Mouse (Mus musculus) retina, postnatal 1 day (tissue): ENCODE measurements around the gene Ccer2.

Experiments
- DNase-seq: peaks from one replicate; pipeline ENCODE4 v3.0.0-alpha.2; 2012

The Ccer2 gene

GRCm38 (mm10) chr7:28792391-28793185, 36.6 kb downstream of the Ccer2 start:
- no peak for DNase-seq

- DNase-seq = peak; percentile 31
Measured at GRCm38 (mm10) chr7:28793834-28794233, 37.9 kb downstream of the Ccer2 start.

- DNase-seq = no peak
Measured at GRCm38 (mm10) chr7:28794496-28794895, 38.5 kb downstream of the Ccer2 start.

- DNase-seq = no peak
Measured at GRCm38 (mm10) chr7:28795832-28796231, 39.9 kb downstream of the Ccer2 start.

- DNase-seq = peak; percentile 84
Measured at GRCm38 (mm10) chr7:28796562-28796975, 40.6 kb downstream of the Ccer2 start.

- DNase-seq = no peak
Measured at GRCm38 (mm10) chr7:28799994-28800393, 44.0 kb downstream of the Ccer2 start.

GRCm38 (mm10) chr7:28801451-28801850, 45.5 kb downstream of the Ccer2 start:
- DNase-seq = peak; percentile 66

GRCm38 (mm10) chr7:28801901-28802670, 46.1 kb downstream of the Ccer2 start:
- peak; percentile 48 for DNase-seq

GRCm38 (mm10) chr7:28802846-28803588, 47.0 kb downstream of the Ccer2 start:
- peak; percentile 83 for DNase-seq

GRCm38 (mm10) chr7:28803756-28804155, 47.8 kb downstream of the Ccer2 start:
- DNase-seq = no peak

- peak; percentile 62 for DNase-seq
Measured at GRCm38 (mm10) chr7:28806869-28807268, 50.9 kb downstream of the Ccer2 start.

GRCm38 (mm10) chr7:28807641-28808220, 51.8 kb downstream of the Ccer2 start:
- peak; percentile 60 for DNase-seq

GRCm38 (mm10) chr7:28808221-28808941, 52.4 kb downstream of the Ccer2 start, which contains the start of gene Hnrnpl:
Hnrnpl (plus strand) TSS chr7:28808541.
- no peak for DNase-seq
